Mouse (Mus musculus) stomach, embryonic 14.5 days (tissue): Measurements from ENCODE around the gene B3gnt8. TPM values are rescaled to one million over a fixed set of nuclear protein-coding genes. Genes with fewer than 3 reads are reported as not detected.

ENCODE experiments used
- ATAC-seq: fragments of 200-750 bp; cut with Nextera tagmentation; 2 replicates; pipeline ENCODE4 v1.8.0; 2017; ENCODE audit warnings: low read depth, moderate TSS enrichment; ENCODE audit not compliant: insufficient number of reproducible peaks, insufficient read depth, low FRiP score
- H3K27ac ChIP-seq: fragments of 300-500 bp; sonication (generic); 2 replicates; pipeline ENCODE4 v1.5.1; 2014; ENCODE audit warnings: mild to moderate bottlenecking, low read length, moderate library complexity, mixed read lengths
- H3K27me3 ChIP-seq: fragments of 300-500 bp; sonication (generic); 2 replicates; pipeline ENCODE4 v1.6.1; 2014; ENCODE audit warnings: low read length, control low read depth, mixed read lengths; ENCODE audit not compliant: control insufficient read depth, insufficient read depth
- H3K36me3 ChIP-seq: fragments of 300-500 bp; sonication (generic); 2 replicates; pipeline ENCODE4 v1.6.1; 2014; ENCODE audit warnings: mild to moderate bottlenecking, control low read depth, low read length, moderate library complexity, mixed read lengths; ENCODE audit not compliant: control insufficient read depth, insufficient read depth
- H3K4me1 ChIP-seq: fragments of 300-500 bp; sonication (generic); 2 replicates; pipeline ENCODE4 v1.6.1; 2014; ENCODE audit warnings: low read length, control low read depth, mixed read lengths; ENCODE audit not compliant: control insufficient read depth, insufficient read depth
- H3K4me2 ChIP-seq: fragments of 300-500 bp; sonication (generic); replicated peaks from 2 replicates; pipeline ENCODE4 v1.6.1; 2014; ENCODE audit warnings: low read depth, low read length, control low read depth
- H3K4me3 ChIP-seq: fragments of 300-500 bp; sonication (generic); 2 replicates; pipeline ENCODE4 v1.5.1; 2014; ENCODE audit warnings: low read depth, low read length, control low read depth
- H3K9ac ChIP-seq: fragments of 300-500 bp; sonication (generic); replicated peaks from 2 replicates; pipeline ENCODE4 v1.6.1; 2014; ENCODE audit warnings: low read depth, mild to moderate bottlenecking, control low read depth, low read length, moderate library complexity, mixed read lengths
- H3K9me3 ChIP-seq: fragments of 300-500 bp; sonication (generic); 2 replicates; pipeline ENCODE4 v1.6.1; 2016; ENCODE audit warnings: low read depth, low read length, control low read depth; ENCODE audit not compliant: control insufficient read depth
- WGBS: fragments of 180-500 bp; shearing (Covaris S2); extraction: QIAGEN DNeasy Blood & Tissue Kit; methylation state at CpG from one replicate; pipeline ENCODE4 v1.1.7; 2014; 5-methylcytosine and 5-hydroxymethylcytosine counted together
- polyA plus RNA-seq: library from polyadenylated mRNA; unstranded; fragments of >200 nt; fragmentation: Nextera tagmentation; extraction: Ambion mirVana; gene quantifications from 2 replicates; pipeline ENCODE4 v1.2.1, GENCODE M21; 2014

The B3gnt8 gene
- polyA plus RNA-seq, 1 experiment from 2014 or later = 6.2 TPM

DNA sequence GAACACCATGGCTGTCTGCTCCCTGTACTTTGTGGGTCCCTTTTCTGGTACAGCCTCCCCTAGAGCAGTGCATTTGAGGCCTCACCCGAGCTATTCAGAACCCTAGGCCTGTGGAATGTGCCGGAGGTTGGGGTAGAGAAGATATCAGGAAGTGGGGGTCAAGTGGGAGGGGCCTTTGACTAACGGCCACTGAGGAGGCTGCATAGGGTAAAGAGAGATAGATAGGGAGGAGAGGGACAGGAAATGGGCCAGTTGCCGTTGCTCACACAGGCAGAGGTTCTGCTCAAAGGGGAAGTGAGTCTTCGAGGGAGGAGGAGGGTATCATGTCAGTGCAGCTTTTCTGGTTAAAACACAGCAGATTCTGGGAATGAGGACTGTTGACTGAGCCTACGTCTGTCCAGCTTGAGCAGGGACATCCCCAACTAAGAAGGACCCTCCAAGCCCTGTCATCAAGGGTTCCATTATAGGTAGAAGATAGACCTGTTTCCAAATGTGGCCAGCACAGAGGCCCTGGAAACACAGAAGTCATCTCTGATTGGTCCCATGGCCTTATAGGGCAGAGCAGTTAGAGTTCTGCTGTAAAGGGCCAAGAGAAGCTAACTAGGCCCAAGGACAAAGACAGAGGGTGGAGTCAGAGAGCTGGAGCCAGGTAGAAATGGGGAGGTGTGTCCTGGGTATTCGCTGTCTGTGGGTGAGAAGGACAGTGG is 57.2 kb downstream of the B3gnt8 start:
- ATAC-seq = no peak
- 57% methylated on average over 7 of the region's 7 CpGs for WGBS
- no peaks in the 10 kb centered on the region; the same call in 1 of the 2 replicates for H3K27me3 ChIP-seq

DNA sequence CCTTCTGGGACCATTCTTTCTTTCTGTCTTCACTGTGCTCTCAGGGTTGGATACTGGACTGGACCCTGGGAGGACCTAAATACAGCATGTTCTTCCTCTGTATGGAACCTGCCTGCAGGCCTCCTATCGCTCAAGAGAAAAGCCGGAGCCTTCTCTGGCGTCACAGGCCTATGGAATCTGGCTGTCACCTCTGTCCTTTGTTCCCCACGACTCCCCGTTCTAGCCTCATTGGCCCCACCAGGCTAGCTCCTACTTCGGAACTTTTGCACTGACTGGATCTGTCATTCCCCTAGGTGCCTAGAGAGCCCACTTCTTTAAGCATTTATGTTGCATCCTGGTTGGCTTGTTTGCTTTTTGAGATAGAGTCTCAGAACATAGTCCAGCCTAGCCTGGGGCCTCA is 58.2 kb downstream of the B3gnt8 start:
- Histone ChIP-seq H3K36me3 (no peaks in the 10 kb centered on the region), H3K27me3 (no peaks in the 10 kb centered on the region; the same call in 1 of the 2 replicates), H3K27ac (no peak overlapping the region), H3K4me1 (peaks cover 29% of the 10 kb centered on the region; the same call in 1 of the 2 replicates), H3K4me3 (no peak overlapping the region), H3K9me3 (no peaks in the 10 kb centered on the region), H3K4me2 (no peak overlapping the region), H3K9ac (no peak overlapping the region)
- WGBS = 89% methylated on average over 6 of the region's 6 CpGs
- no peak for ATAC-seq

More for the DNA sequence above, 57.2 kb downstream of the B3gnt8 start:
- Histone ChIP-seq H3K9me3 (no peaks in the 10 kb centered on the region), H3K4me3 (no peak overlapping the region), H3K4me2 (no peak overlapping the region), H3K27ac (no peak overlapping the region), H3K4me1 (peaks cover 26% of the 10 kb centered on the region; the same call in 1 of the 2 replicates), H3K36me3 (no peaks in the 10 kb centered on the region), H3K9ac (no peak overlapping the region)

Other genes with a start within 250 kb of the B3gnt8 start
- gene Lipe, start 227.9 kb upstream of the B3gnt8 start, polyA plus RNA-seq = 3.7 and 5.3 TPM in 2 replicates
- gene Cxcl17, start 213.8 kb upstream of the B3gnt8 start, polyA plus RNA-seq = 0.58 TPM in 1 of 2 replicates, not detected in the other
- gene Ceacam1, start 149.1 kb upstream of the B3gnt8 start, polyA plus RNA-seq = 14.8 and 21.2 TPM in 2 replicates
- not detected in 2 replicates for gene Ceacam2, start 86.8 kb upstream of the B3gnt8 start, polyA plus RNA-seq
- not detected in 2 replicates for gene Erich4, start 10.8 kb upstream of the B3gnt8 start, polyA plus RNA-seq
- gene Dmac2, start 7.2 kb upstream of the B3gnt8 start, polyA plus RNA-seq = 39.0 and 44.9 TPM in 2 replicates
- gene Bckdha, start 32.3 kb downstream of the B3gnt8 start, polyA plus RNA-seq = 48.6 and 52.2 TPM in 2 replicates
- gene Exosc5, start 32.5 kb downstream of the B3gnt8 start, polyA plus RNA-seq = 72.9 and 83.0 TPM in 2 replicates
- 4.2 and 5.9 TPM in 2 replicates for gene Tmem91, start 48.5 kb downstream of the B3gnt8 start, polyA plus RNA-seq
- gene B9d2, start 54.1 kb downstream of the B3gnt8 start, polyA plus RNA-seq = 29.7 and 31.5 TPM in 2 replicates
- gene Tgfb1, start 60.3 kb downstream of the B3gnt8 start, polyA plus RNA-seq = 3.6 and 3.7 TPM in 2 replicates
- 29.4 and 30.8 TPM in 2 replicates for gene Ccdc97, start 92.4 kb downstream of the B3gnt8 start, polyA plus RNA-seq
- 77.2 and 77.8 TPM in 2 replicates for gene Hnrnpul1, start 128.1 kb downstream of the B3gnt8 start, polyA plus RNA-seq
- gene Axl, start 162.1 kb downstream of the B3gnt8 start, polyA plus RNA-seq = 66.4 and 75.3 TPM in 2 replicates
- 32.0 and 34.1 TPM in 2 replicates for gene Cyp2s1, start 190.3 kb downstream of the B3gnt8 start, polyA plus RNA-seq